Comparison of ENCODE assay signal across 18 mouse cellular contexts in genomic region chr2:10009671-10010254, GRCm38 (mm10). TPM values are rescaled to one million over a fixed set of nuclear protein-coding genes. Genes with fewer than 3 reads are reported as not detected.
DNase-seq lines count a peak whose midpoint lies in the region; ATAC-seq and TF ChIP-seq lines count a peak whose summit lies in the region.
"Had no signal": no experiment of that assay in that cellular context is flagged by ENCODE, and none has a peak within 500 bp of the region (broad histone marks: within the 10 kb centered on the region; RNA-seq: fewer than 3 reads in every experiment).

No protein-coding gene starts in this region.

- H3K9ac ChIP-seq in forebrain, embryonic 15.5 days (replicated peaks), result no peak overlapping the region
- H3K9ac ChIP-seq in liver, embryonic 16.5 days (ENCODE audit: low read depth, low read length), result no peak overlapping the region
- H3K9ac ChIP-seq: heart, embryonic 12.5 days; liver, embryonic 15.5 days; midbrain, embryonic 15.5 days; neural tube, embryonic 12.5 days had no signal

- H3K27me3 ChIP-seq in forebrain, embryonic 15.5 days, result no peaks in the 10 kb centered on the region
- no peaks in the 10 kb centered on the region for H3K27me3 ChIP-seq in forebrain, embryonic 10.5 days (ENCODE audit: poor library complexity, severe bottlenecking)
- no peaks in the 10 kb centered on the region for H3K27me3 ChIP-seq in liver, embryonic 16.5 days (ENCODE audit: control insufficient read depth, insufficient read depth, low read depth, low read length)
- no peaks in the 10 kb centered on the region for H3K27me3 ChIP-seq in G1E (ENCODE audit: insufficient read depth, low read length)
- H3K27me3 ChIP-seq: heart, embryonic 12.5 days; liver, embryonic 15.5 days; midbrain, embryonic 15.5 days; neural tube, embryonic 12.5 days had no signal

- no peak overlapping the region for H3K4me2 ChIP-seq in forebrain, embryonic 15.5 days (replicated peaks)
- no peak overlapping the region for H3K4me2 ChIP-seq in liver, embryonic 16.5 days (ENCODE audit: low read depth, low read length)
- H3K4me2 ChIP-seq: heart, embryonic 12.5 days; liver, embryonic 15.5 days; midbrain, embryonic 15.5 days; neural tube, embryonic 12.5 days had no signal

- H3K36me3 ChIP-seq in forebrain, embryonic 15.5 days, result no peaks in the 10 kb centered on the region
- H3K36me3 ChIP-seq in forebrain, embryonic 10.5 days (replicated peaks), result no peaks in the 10 kb centered on the region
- no peaks in the 10 kb centered on the region for H3K36me3 ChIP-seq in liver, embryonic 16.5 days (ENCODE audit: control insufficient read depth, insufficient read depth)
- peaks cover 8% of the 10 kb centered on the region for H3K36me3 ChIP-seq in G1E (replicated peaks)
- H3K36me3 ChIP-seq: embryonic facial prominence, embryonic 10.5 days; heart, embryonic 12.5 days; liver, embryonic 15.5 days; midbrain, embryonic 15.5 days; neural tube, embryonic 12.5 days had no signal

- H3K27ac ChIP-seq in forebrain, embryonic 15.5 days (replicated peaks), result no peak overlapping the region
- no peak overlapping the region for H3K27ac ChIP-seq in forebrain, embryonic 10.5 days
- H3K27ac ChIP-seq in liver, embryonic 16.5 days (ENCODE audit: low read length), result no peak overlapping the region
- H3K27ac ChIP-seq: embryonic facial prominence, embryonic 10.5 days; liver, embryonic 15.5 days; midbrain, embryonic 15.5 days; neural tube, embryonic 12.5 days had no signal

- WGBS in forebrain, embryonic 15.5 days, result 78% methylated on average over 13 of the region's 13 CpGs
- WGBS in forebrain, embryonic 10.5 days, result 84% methylated on average over 13 of the region's 13 CpGs
- 72% methylated on average over 13 of the region's 13 CpGs for WGBS in liver, embryonic 16.5 days (ENCODE audit: insufficient replicate concordance)

- H3K9me3 ChIP-seq in forebrain, embryonic 15.5 days, result no peaks in the 10 kb centered on the region
- H3K9me3 ChIP-seq in forebrain, embryonic 10.5 days, result no peaks in the 10 kb centered on the region
- no peaks in the 10 kb centered on the region for H3K9me3 ChIP-seq in liver, embryonic 16.5 days (replicated peaks; ENCODE audit: control insufficient read depth, low read length)
- H3K9me3 ChIP-seq in G1E (replicated peaks), result no peaks in the 10 kb centered on the region
- H3K9me3 ChIP-seq: embryonic facial prominence, embryonic 10.5 days; heart, embryonic 12.5 days; liver, embryonic 15.5 days; midbrain, embryonic 15.5 days; neural tube, embryonic 12.5 days had no signal

- DNase-seq in forebrain, embryonic 10.5 days (ENCODE audit: extremely low spot score, low spot score), result no peak
- DNase-seq in liver (no peak), G1E (ENCODE audit: low spot score) (no peak)
- DNase-seq in c-Kit-positive CD71-positive TER-119-positive erythroid progenitor cells, embryonic 14.5 days (ENCODE audit: low spot score), result no peak
- no peak for DNase-seq in cerebellum, postnatal 36 days
- DNase-seq: heart, postnatal 36 days; kidney, postnatal 4 days; left cerebral cortex, postnatal 4 days; thymus, postnatal 4 days had no signal

- peak; percentile 35 for ATAC-seq in forebrain, embryonic 15.5 days (replicated peaks)
- ATAC-seq in liver, embryonic 16.5 days (ENCODE audit: low read depth), result peak; percentile 51; the same call in 1 of the 2 replicates
- no peak for ATAC-seq in G1E (ENCODE audit: extremely low read depth, insufficient number of reproducible peaks, low FRiP score, poor library complexity, severe bottlenecking)
- ATAC-seq in megakaryocyte, adult 5-6 weeks (ENCODE audit: poor library complexity, severe bottlenecking), result peak; percentile 25; the same call in 1 of the 2 replicates
- ATAC-seq: intestine, embryonic 16.5 days had no signal

- H3K4me1 ChIP-seq in forebrain, embryonic 15.5 days, result peaks cover 4% of the 10 kb centered on the region
- no peaks in the 10 kb centered on the region for H3K4me1 ChIP-seq in forebrain, embryonic 10.5 days
- peaks cover 7% of the 10 kb centered on the region for H3K4me1 ChIP-seq in liver, embryonic 16.5 days (ENCODE audit: control insufficient read depth, low read depth, low read length)
- H3K4me1 ChIP-seq in G1E (ENCODE audit: insufficient read depth, low read depth, low read length), result peaks cover 70% of the 10 kb centered on the region
- H3K4me1 ChIP-seq: neural tube, embryonic 12.5 days had no signal

- no peak overlapping the region for H3K4me3 ChIP-seq in forebrain, embryonic 15.5 days
- no peak overlapping the region for H3K4me3 ChIP-seq in forebrain, embryonic 10.5 days
- no peak overlapping the region for H3K4me3 ChIP-seq in liver, embryonic 16.5 days (ENCODE audit: low read depth, low read length)
- H3K4me3 ChIP-seq in G1E (ENCODE audit: low read depth, low read length), result peak overlapping the region; percentile 54; the same call in 1 of the 2 replicates
- H3K4me3 ChIP-seq: embryonic facial prominence, embryonic 10.5 days; heart, embryonic 12.5 days; liver, embryonic 15.5 days; midbrain, embryonic 15.5 days; neural tube, embryonic 12.5 days had no signal

- no peak for TF ChIP-seq CTCF in G1E (IDR thresholded peaks at IDR 0.05; ENCODE audit: low read depth, low read length)

RNA-seq across cellular contexts. Expression of gene Taf3, which starts 38.6 kb away (rescaled TPM):
- 14.9 and 15.8 TPM in 2 replicates for polyA plus RNA-seq in forebrain, embryonic 15.5 days (2015; fragmentation: Nextera tagmentation; extraction: Ambion mirVana)
- polyA plus RNA-seq in forebrain, embryonic 10.5 days (2016; fragmentation: Nextera tagmentation; extraction: Ambion mirVana), result 15.7 and 16.7 TPM in 2 replicates
- polyA plus RNA-seq in liver, embryonic 16.5 days (2015; fragmentation: Nextera tagmentation; extraction: Ambion mirVana), result 5.7 and 6.1 TPM in 2 replicates
- total RNA-seq in G1E (2014; fragmentation: Nextera tagmentation) (30.8 and 36.1 TPM in 2 replicates), G1E (2017) (5.5 and 6.4 TPM in 2 replicates)
- 20.6 and 20.8 TPM in 2 replicates for polyA plus RNA-seq in G1E (2012)
- total RNA-seq in megakaryocyte, adult 5-6 weeks (2015), result 12.5 and 13.3 TPM in 2 replicates
- total RNA-seq in megakaryocyte, adult 5-6 weeks (2017), result 8.7 and 12.6 TPM in 2 replicates
